Comparison of ENCODE assay signal across 8 mouse cellular contexts in the genomic region with DNA sequence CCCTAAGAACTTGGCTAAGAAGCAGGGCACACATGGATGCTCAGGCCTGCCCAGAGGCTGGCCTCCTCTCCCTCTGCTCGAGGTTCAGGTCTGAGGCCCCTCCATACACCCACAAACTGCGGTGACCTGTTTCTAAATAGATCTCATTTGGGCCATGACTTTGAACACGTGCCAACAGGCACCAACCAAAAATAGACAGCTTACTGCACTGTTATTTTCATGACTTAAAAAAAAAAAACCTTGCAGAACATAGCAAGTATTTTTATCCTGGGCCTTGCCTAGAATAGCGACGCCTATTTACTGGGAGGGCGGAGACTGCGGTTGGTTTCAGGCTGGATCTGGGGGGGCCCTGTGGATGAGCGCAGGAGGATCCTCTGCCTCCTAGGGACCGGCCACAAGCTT. TPM values are rescaled to one million over a fixed set of nuclear protein-coding genes. Genes with fewer than 3 reads are reported as not detected.
DNase-seq lines count a peak whose midpoint lies in the region; ATAC-seq and TF ChIP-seq lines count a peak whose summit lies in the region.

No protein-coding gene starts in this region.

- no peaks in the 10 kb centered on the region for H3K36me3 ChIP-seq in heart, embryonic 16.5 days (ENCODE audit: control insufficient read depth, insufficient read depth)
- no peaks in the 10 kb centered on the region for H3K36me3 ChIP-seq in forebrain, postnatal 0 days (ENCODE audit: insufficient read depth)
- no peaks in the 10 kb centered on the region for H3K36me3 ChIP-seq in forebrain, embryonic 10.5 days (replicated peaks)

- peak; percentile 33 for DNase-seq in layer of hippocampus, adult 11-12 months (ENCODE audit: low spot score)
- no peak for DNase-seq in layer of hippocampus, postnatal 25 days (ENCODE audit: extremely low spot score in 1 of 2, low spot score in 1 of 2)
- peak; percentile 48 for DNase-seq in cerebellum, adult 9-11 months
- no peak for DNase-seq in forebrain, postnatal 0 days
- DNase-seq in layer of hippocampus, adult 9-10 months (ENCODE audit: low spot score), result no peak
- no peak for DNase-seq in forebrain, embryonic 10.5 days (ENCODE audit: extremely low spot score, low spot score)

- no peak for TF ChIP-seq CTCF in olfactory bulb, adult 2 months (IDR thresholded peaks at IDR 0.05; ENCODE audit: insufficient read depth, low read depth, low read length)
- no peak for TF ChIP-seq CTCF in forebrain, postnatal 0 days (IDR thresholded peaks at IDR 0.05; ENCODE audit: low read depth)

- peak overlapping the region; percentile 27 for H3K4me3 ChIP-seq in heart, embryonic 16.5 days (ENCODE audit: low read length)
- no peak overlapping the region for H3K4me3 ChIP-seq in olfactory bulb, adult 2 months (ENCODE audit: insufficient read depth, low read depth, low read length)
- no peak overlapping the region for H3K4me3 ChIP-seq in forebrain, postnatal 0 days (ENCODE audit: low read depth, low read length)
- no peak overlapping the region for H3K4me3 ChIP-seq in forebrain, embryonic 10.5 days

- H3K27me3 ChIP-seq in heart, embryonic 16.5 days (ENCODE audit: control insufficient read depth, insufficient read depth, low read length), result no peaks in the 10 kb centered on the region
- no peaks in the 10 kb centered on the region for H3K27me3 ChIP-seq in forebrain, postnatal 0 days (ENCODE audit: insufficient read depth, low read length)
- no peaks in the 10 kb centered on the region for H3K27me3 ChIP-seq in forebrain, embryonic 10.5 days (ENCODE audit: poor library complexity, severe bottlenecking)

- peak overlapping the region; percentile 64 for H3K4me2 ChIP-seq in heart, embryonic 16.5 days (ENCODE audit: low read depth, low read length)
- H3K4me2 ChIP-seq in forebrain, postnatal 0 days (ENCODE audit: low read depth), result no peak overlapping the region

- peak overlapping the region; percentile 69 for H3K9ac ChIP-seq in heart, embryonic 16.5 days (ENCODE audit: low read length)
- H3K9ac ChIP-seq in forebrain, postnatal 0 days, result no peak overlapping the region

- WGBS in heart, embryonic 16.5 days, result 18% methylated on average over 9 of the region's 9 CpGs
- 20% methylated on average over 9 of the region's 9 CpGs for WGBS in olfactory bulb, adult 2 months
- 52% methylated on average over 9 of the region's 9 CpGs for WGBS in forebrain, postnatal 0 days
- 54% methylated on average over 9 of the region's 9 CpGs for WGBS in forebrain, embryonic 10.5 days

- 0 out of 2 replicates have a peak, but pooled peaks cover 4% of the 10 kb centered on the region for H3K9me3 ChIP-seq in heart, embryonic 16.5 days (replicated peaks; ENCODE audit: control insufficient read depth, low read length)
- no peaks in the 10 kb centered on the region for H3K9me3 ChIP-seq in forebrain, postnatal 0 days (ENCODE audit: low read length)
- no peaks in the 10 kb centered on the region for H3K9me3 ChIP-seq in forebrain, embryonic 10.5 days

- TF ChIP-seq POLR2A in olfactory bulb, adult 2 months (IDR thresholded peaks at IDR 0.05; ENCODE audit: insufficient read depth, low read depth, low read length), result no peak

- peak overlapping the region; percentile 99 for H3K27ac ChIP-seq in heart, embryonic 16.5 days (ENCODE audit: low read length)
- peak overlapping the region; percentile 53 for H3K27ac ChIP-seq in olfactory bulb, adult 2 months (ENCODE audit: insufficient read depth, low read depth, low read length)
- H3K27ac ChIP-seq in forebrain, postnatal 0 days (ENCODE audit: low read depth, low read length), result no peak overlapping the region
- H3K27ac ChIP-seq in forebrain, embryonic 10.5 days, result no peak overlapping the region

- peaks cover 27% of the 10 kb centered on the region for H3K4me1 ChIP-seq in heart, embryonic 16.5 days (ENCODE audit: control insufficient read depth, insufficient read depth, low read length)
- peaks cover 19% of the 10 kb centered on the region for H3K4me1 ChIP-seq in olfactory bulb, adult 2 months (ENCODE audit: control insufficient read depth, insufficient read depth, low read length)
- H3K4me1 ChIP-seq in forebrain, postnatal 0 days (ENCODE audit: insufficient read depth), result 0 out of 2 replicates have a peak, but pooled peaks cover 5% of the 10 kb centered on the region
- peaks cover 13% of the 10 kb centered on the region for H3K4me1 ChIP-seq in forebrain, embryonic 10.5 days

- peak; percentile 90 for ATAC-seq in heart, embryonic 16.5 days (replicated peaks; ENCODE audit: extremely low read depth, insufficient read depth, low FRiP score)
- ATAC-seq in forebrain, postnatal 0 days, result no peak

RNA-seq across cellular contexts. Expression of a gene that starts 18.0 kb away (rescaled TPM):
- total RNA-seq in layer of hippocampus, postnatal 25 days (2021), result 100 to 1,000 TPM in 1 of 2 experiments, 10 to 100 TPM in 1; 83.6 to 106 TPM
- 103 and 104 TPM in 2 replicates for polyA plus RNA-seq in heart, embryonic 16.5 days (2015; fragmentation: Nextera tagmentation; extraction: Ambion mirVana)
- polyA plus RNA-seq in olfactory bulb, adult 2 months (2012; ENCODE audit: insufficient read depth, insufficient read length, low replicate concordance, missing spikeins), result not detected in 2 replicates
- total RNA-seq in forebrain, postnatal 0 days (2014; rRNA removed), result 225 and 226 TPM in 2 replicates
- 94.9 and 105 TPM in 2 replicates for polyA plus RNA-seq in forebrain, postnatal 0 days (2015; fragmentation: Nextera tagmentation; extraction: Ambion mirVana)
- 119 and 121 TPM in 2 replicates for polyA plus RNA-seq in forebrain, embryonic 10.5 days (2016; fragmentation: Nextera tagmentation; extraction: Ambion mirVana)

Comparison
In these comparisons a context has a peak if more than half of its experiments do, and no peak if none do; other contexts are left out.
1. DNase-seq: peak in layer of hippocampus, adult 11-12 months (single experiment) and cerebellum, adult 9-11 months (single experiment); none in layer of hippocampus, postnatal 25 days (0 of 2), forebrain, postnatal 0 days (single experiment), layer of hippocampus, adult 9-10 months (single experiment) and forebrain, embryonic 10.5 days (single experiment).
2. H3K27ac ChIP-seq: peak in heart, embryonic 16.5 days (single experiment) and olfactory bulb, adult 2 months (single experiment); none in forebrain, postnatal 0 days (single experiment) and forebrain, embryonic 10.5 days (single experiment).